Mouse (Mus musculus): ENCODE data around the gene Gpam. TPM values are rescaled to one million over a fixed set of nuclear protein-coding genes. Genes with fewer than 3 reads are reported as not detected.

Gene Gpam
- 1 to 10 TPM in 1 of 2 experiments, under 1 TPM in 1; 0.98 to 9.7 TPM for polyA plus RNA-seq (2012; fragmentation: generic; extraction: Trizol)

DNA sequence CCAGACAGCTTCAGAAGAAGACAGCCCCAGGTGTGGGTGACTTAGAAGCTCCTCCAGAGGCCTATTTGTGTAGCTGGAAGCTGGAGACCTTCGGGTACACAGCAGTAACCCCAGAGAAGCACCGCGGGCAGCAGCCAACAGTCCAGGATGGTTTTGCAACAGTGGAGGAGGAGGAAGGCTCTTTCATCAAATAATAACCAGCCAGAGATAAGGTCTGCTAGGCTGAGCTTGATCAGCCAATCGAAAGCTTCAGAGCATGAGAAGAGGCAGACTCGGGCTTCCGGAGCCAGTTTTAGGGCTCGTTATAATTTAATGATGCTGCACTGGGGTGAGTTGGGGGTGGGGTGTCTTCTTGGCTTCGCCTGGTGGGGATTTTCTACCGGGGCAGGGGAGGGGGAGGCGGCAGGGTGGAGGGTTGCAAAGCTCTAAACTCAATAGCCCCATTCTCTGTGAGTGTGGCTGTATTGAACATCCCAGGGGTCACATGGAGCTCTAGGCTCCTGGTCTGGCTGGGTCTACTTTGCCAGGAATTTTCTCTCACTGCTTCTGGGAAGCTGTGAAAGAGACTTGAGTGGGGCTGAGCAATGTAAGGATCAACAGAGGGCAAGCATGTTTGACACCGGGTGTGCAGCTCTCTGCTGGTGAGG lies at the start of gene Gpam:
Gpam (minus strand) TSS at position 167 of the 647 bp plus-strand sequence.

Other genes with a start within 250 kb of the Gpam start
- gene Tectb, start 53.5 kb upstream of the Gpam start, polyA plus RNA-seq (2012; fragmentation: generic; extraction: Trizol) = not detected
- under 1 TPM in 1 of 2 experiments, not detected in 1; 0.01 TPM for gene Gucy2g, start 114.0 kb upstream of the Gpam start, polyA plus RNA-seq (2012; fragmentation: generic; extraction: Trizol)
- gene Acsl5, start 124.7 kb upstream of the Gpam start, polyA plus RNA-seq (2012; fragmentation: generic; extraction: Trizol) = 10 to 100 TPM; 21.5 to 47.3 TPM
- 10 to 100 TPM; 13.1 to 33.9 TPM for gene Zdhhc6, start 188.8 kb upstream of the Gpam start, polyA plus RNA-seq (2012; fragmentation: generic; extraction: Trizol)
- 10 to 100 TPM in 1 of 2 experiments, 1 to 10 TPM in 1; 8.2 to 12.3 TPM for gene Vti1a, start 189.1 kb upstream of the Gpam start, polyA plus RNA-seq (2012; fragmentation: generic; extraction: Trizol)

All from C3H10T1/2 (cell line).